Mouse (Mus musculus): ENCODE data around the gene Eif3c.

Eif3c gene

GRCm38 (mm10) chr7:126554796-126555195 lies 11.4 kb downstream of the Eif3c start:
- no peak for DNase-seq (ENCODE audit: low spot score)

GRCm38 (mm10) chr7:126545631-126546030 lies 20.6 kb downstream of the Eif3c start:
- DNase-seq (ENCODE audit: low spot score), result no peak

- DNase-seq (ENCODE audit: low spot score), result no peak
Measured at GRCm38 (mm10) chr7:126541661-126542060, 24.6 kb downstream of the Eif3c start.

GRCm38 (mm10) chr7:126537820-126538585 lies 28.2 kb downstream of the Eif3c start:
- no peak for DNase-seq (ENCODE audit: low spot score)

- no peak for DNase-seq (ENCODE audit: low spot score)
Measured at GRCm38 (mm10) chr7:126536466-126536865, 29.7 kb downstream of the Eif3c start.

GRCm38 (mm10) chr7:126535766-126536165 lies 30.4 kb downstream of the Eif3c start:
- no peak for DNase-seq (ENCODE audit: low spot score)

GRCm38 (mm10) chr7:126533434-126533833 lies 32.8 kb downstream of the Eif3c start:
- DNase-seq (ENCODE audit: low spot score), result no peak

GRCm38 (mm10) chr7:126528166-126528577 lies 38.0 kb downstream of the Eif3c start:
- no peak for DNase-seq (ENCODE audit: low spot score)

- no peak for DNase-seq (ENCODE audit: low spot score)
Measured at GRCm38 (mm10) chr7:126523316-126523715, 42.9 kb downstream of the Eif3c start.

GRCm38 (mm10) chr7:126519513-126519912 lies 46.7 kb downstream of the Eif3c start:
- DNase-seq (ENCODE audit: low spot score), result no peak

- no peak for DNase-seq (ENCODE audit: low spot score)
Measured at GRCm38 (mm10) chr7:126518261-126518941, 47.8 kb downstream of the Eif3c start.

- no peak for DNase-seq (ENCODE audit: low spot score)
Measured at GRCm38 (mm10) chr7:126511287-126511686, 54.9 kb downstream of the Eif3c start.

- no peak for DNase-seq (ENCODE audit: low spot score)
Measured at GRCm38 (mm10) chr7:126507126-126507778, 59.0 kb downstream of the Eif3c start.

- no peak for DNase-seq (ENCODE audit: low spot score)
Measured at GRCm38 (mm10) chr7:126504913-126505312, 61.3 kb downstream of the Eif3c start.

- peak; percentile 98 for DNase-seq (ENCODE audit: low spot score)
Measured at GRCm38 (mm10) chr7:126503273-126503878, 62.8 kb downstream of the Eif3c start, which contains the start of gene Atxn2l. TSS of gene Atxn2l (minus strand) at chr7:126503437.

- no peak for DNase-seq (ENCODE audit: low spot score)
Measured at GRCm38 (mm10) chr7:126502751-126503150, 63.5 kb downstream of the Eif3c start.

- peak; percentile 87 for DNase-seq (ENCODE audit: low spot score)
Measured at GRCm38 (mm10) chr7:126502023-126502741, 64.0 kb downstream of the Eif3c start.

GRCm38 (mm10) chr7:126501684-126502022 lies 64.6 kb downstream of the Eif3c start:
- DNase-seq (ENCODE audit: low spot score), result no peak

- DNase-seq (ENCODE audit: low spot score), result no peak
Measured at GRCm38 (mm10) chr7:126499416-126499815, 66.8 kb downstream of the Eif3c start.

GRCm38 (mm10) chr7:126497966-126498365 lies 68.2 kb downstream of the Eif3c start:
- DNase-seq (ENCODE audit: low spot score), result no peak

- no peak for DNase-seq (ENCODE audit: low spot score)
Measured at GRCm38 (mm10) chr7:126496475-126496874, 69.7 kb downstream of the Eif3c start.

Data from urinary bladder, postnatal 25 days (tissue).